Mouse (Mus musculus) adrenal gland, postnatal 10 days (tissue): ENCODE data around the gene F10. TPM values are rescaled to one million over a fixed set of nuclear protein-coding genes. Genes with fewer than 3 reads are reported as not detected.

Experiments used
- DNase-seq: peaks from one replicate; pipeline ENCODE4 v3.0.0; 2021; ENCODE audit warnings: mixed read lengths
- long read RNA-seq, 2 experiments: library from polyadenylated mRNA; stranded (forward); transcript quantifications; one replicate each; pipeline ENCODE4 v2.0.0; 2021
- total RNA-seq, 2 experiments: library from RNA; stranded (reverse); gene quantifications; 2 replicates each; pipeline ENCODE4 v1.2.3; 2021

The F10 gene
- 100 to 1,000 TPM in 1 of 2 experiments, 10 to 100 TPM in 1; 51.8 to 118 TPM for total RNA-seq
- long read RNA-seq, experiment 1, partial matches to known transcripts, result 205 of 228 reads
- long read RNA-seq, experiment 1, other reads (novel, unspliced or antisense), result 21 of 228 reads
- long read RNA-seq, experiment 2, partial matches to known transcripts, result 7 of 9 reads
- long read RNA-seq, experiment 2, other reads (novel, unspliced or antisense), result 2 of 9 reads

DNA sequence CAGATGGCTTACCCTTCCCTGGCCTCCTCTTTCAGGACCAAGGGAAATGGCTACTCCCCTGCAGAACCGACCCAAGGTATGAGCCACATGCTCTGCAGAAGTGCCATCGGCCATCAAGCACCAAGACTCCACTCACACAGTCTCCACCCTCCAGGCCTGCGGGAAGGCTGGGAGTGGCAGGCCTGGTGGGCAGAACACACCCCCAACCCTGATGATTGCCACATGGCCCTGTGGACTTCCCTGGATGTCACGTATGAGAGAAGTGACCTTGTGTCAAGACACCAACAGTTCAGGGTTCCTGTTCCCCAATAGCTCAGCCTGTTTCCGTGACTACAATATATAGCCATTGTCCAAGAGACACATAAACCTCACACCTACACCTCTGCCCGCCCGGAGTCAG, at the start of gene F10:
F10 (plus strand) TSS at position 294 of the 400 bp plus-strand sequence.
- DNase-seq, result no peak

- no peak for DNase-seq
Measured at GRCm38 (mm10) chr8:12987571-12987970, 49.5 kb upstream of the F10 start.

DNA sequence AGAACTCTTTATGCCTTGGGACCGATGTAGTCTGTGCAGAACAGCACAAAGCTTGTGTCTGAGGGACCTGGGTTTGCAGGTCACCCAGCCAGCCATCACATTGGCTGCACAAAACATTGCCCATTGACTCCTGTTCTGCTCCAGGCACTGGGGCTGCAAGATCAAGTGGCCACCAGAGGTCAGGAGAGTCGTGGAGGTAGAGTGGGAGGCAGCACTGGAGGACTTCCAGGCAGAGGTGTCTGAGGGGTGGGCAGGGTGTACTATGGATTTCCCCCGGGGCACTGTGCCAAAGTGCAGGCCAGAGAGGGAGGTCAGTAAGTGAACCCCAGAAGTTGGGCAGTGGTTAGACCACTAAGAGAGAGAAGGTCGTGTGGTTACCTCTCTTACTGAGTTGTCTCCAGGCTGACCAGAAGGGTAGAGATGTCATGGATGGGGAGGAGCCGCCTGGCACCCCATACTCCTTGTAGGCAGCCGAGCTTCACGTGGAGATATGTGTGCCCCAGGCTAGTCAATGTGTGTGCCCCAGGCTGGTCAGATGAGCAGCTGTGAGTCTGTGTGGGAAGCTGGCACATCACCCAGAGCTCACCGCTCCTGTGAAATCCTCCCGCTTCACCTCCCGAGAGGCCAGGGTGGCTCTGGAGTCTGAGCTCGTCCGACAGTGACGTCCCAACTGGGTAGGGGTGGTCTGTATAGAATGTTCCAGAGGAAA, 48.2 kb upstream of the F10 start:
- peak; percentile 28 for DNase-seq

DNA sequence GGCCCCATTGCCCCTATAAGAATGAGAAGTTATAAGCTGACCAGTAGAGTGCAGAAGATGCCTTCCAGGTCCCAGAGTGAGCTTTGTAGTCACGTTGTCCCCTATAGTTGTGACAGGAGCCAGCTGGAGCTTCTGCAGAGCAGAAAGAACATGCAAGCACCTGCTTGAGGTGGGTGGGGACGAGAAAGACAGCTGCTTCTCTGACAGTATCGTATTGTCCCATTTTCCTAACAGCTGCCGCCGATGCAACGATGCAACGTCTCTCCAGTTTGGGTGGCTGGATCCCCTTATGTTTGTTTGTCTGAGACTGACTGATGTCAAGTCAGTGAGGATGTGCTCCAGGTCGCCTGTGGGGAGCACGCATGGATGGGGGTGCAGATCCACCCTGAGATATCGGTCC, 45.7 kb upstream of the F10 start:
- DNase-seq, result no peak

DNA sequence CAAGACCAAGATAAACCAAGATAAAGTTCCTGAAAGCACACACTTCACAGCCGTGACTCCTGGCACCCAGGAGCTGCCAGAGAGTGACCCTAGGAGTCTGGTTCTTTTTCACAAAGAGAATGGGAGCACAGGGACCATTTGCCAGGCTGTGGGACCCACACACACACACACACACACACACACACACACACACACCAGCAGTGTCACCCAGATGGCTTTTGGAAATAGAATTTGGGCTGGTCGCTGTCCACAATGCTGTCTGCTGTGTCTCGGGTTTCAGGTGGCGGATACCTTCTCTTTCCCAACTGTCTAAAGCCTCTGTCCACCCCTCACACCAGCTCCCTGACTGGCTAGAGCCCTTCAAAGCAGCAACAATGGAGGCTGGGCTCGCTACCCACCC, 42.6 kb upstream of the F10 start:
- DNase-seq, result no peak

GRCm38 (mm10) chr8:12995481-12995880, 41.6 kb upstream of the F10 start:
- DNase-seq, result peak; percentile 68

- no peak for DNase-seq
Measured at GRCm38 (mm10) chr8:12996831-12997275, 40.3 kb upstream of the F10 start.

DNA sequence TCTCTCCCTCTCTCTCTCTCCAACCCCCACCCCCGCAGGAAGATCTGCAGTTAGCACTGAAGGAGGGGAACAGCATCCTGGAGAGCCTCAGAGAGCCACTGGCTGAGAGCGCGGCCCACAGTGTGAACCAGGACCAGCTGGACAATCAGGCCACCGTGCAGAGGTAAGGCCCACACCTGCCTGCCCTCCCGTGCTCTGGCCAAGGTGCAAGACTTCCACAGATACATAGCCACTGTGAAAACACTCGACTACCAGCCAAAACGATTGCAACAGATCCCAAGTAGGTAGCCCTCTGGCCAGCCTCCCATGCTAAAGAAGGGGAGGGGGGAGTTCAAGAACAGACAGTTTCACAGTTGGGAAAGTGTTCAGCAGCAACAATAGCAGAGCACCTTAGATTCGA, 38.8 kb upstream of the F10 start:
- no peak for DNase-seq

- DNase-seq, result peak; percentile 45
Measured at GRCm38 (mm10) chr8:12999793-13000192, 37.3 kb upstream of the F10 start.

- no peak for DNase-seq
Measured at GRCm38 (mm10) chr8:13007458-13007857, 29.6 kb upstream of the F10 start.

DNA sequence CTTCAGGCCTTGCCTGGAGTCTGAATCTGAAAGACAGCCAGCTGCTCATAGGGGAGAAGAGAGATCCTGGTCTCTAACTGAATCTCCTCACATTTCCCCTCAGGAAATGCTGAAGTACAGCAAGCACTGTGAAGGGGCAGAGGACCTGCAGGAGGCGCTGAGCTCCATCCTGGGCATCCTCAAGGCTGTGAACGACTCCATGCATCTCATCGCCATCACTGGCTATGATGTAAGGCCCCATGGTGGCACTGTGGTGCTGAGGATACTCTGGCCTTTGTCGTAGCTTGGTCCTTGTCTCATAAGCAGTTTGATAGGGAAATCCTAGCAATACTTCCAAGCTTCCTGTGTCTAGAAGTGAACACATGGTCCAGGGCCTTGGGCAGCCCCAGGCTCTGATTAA, 26.8 kb upstream of the F10 start:
- DNase-seq, result no peak

- DNase-seq, result no peak
Measured at GRCm38 (mm10) chr8:13019560-13019959, 17.5 kb upstream of the F10 start.

- DNase-seq, result no peak
Measured at GRCm38 (mm10) chr8:13021830-13022229, 15.3 kb upstream of the F10 start.

DNA sequence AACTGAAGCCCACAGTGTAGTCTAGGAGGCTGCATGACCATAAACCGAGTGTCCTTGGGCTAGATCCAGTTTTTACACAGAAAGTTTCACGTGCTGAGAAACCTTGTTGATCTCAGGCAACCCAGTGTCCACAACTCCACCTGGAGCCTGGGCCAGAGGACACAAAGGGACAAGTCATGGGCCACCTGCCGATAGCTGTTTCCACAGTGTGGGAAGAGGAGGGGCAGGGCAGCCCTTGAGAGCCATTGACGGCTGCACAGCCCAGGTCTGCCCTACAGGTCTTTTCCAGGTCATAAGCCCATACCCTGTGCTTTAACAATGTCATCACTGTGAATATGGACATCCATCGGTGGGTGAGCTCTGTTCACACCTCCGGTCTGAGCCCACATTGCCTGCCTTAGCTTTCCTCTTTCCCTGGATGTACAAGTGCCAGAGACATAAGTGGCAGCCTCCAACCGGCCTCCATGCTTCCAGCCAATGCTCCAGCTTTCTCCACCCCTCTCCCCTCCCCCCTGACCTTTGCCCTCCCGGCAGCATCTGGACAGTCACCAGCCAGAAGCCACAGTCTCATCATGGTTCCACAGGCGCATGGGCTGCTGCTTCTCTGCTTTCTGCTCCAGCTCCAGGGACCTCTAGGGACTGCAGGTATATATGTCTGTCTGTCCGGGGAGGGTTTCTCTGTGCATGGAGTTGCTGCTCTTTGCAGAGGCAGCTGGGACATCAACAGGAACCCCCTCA, 11.5 kb upstream of the F10 start, which contains the start of gene F7:
F7 (plus strand) TSS at position 548 of the 738 bp plus-strand sequence.
- peak; percentile 38 for DNase-seq

DNA sequence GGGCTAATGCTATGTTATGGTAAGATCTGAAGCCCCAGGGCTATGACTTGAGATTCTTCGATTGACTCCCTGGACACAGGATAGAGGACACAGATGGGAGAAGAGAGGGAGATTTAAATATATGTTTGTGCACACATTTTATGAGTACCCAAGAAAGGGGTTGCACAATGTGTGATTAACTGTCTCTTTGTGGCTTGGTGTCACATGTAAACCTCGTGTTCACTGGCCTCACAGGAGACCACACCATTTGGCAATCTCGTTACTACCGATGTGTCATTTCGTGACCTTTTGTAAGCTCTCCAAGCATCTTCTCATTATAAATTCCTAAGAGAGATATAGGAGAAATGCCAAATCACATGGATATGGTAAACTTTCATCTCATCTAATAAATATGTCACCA, 9.5 kb upstream of the F10 start:
- no peak for DNase-seq

GRCm38 (mm10) chr8:13028482-13028881, 8.6 kb upstream of the F10 start:
- no peak for DNase-seq

GRCm38 (mm10) chr8:13036346-13036812, 729 bp upstream of the F10 start:
- no peak for DNase-seq

- DNase-seq, result peak; percentile 40
Measured at GRCm38 (mm10) chr8:13037569-13037968, 461 bp downstream of the F10 start.

DNA sequence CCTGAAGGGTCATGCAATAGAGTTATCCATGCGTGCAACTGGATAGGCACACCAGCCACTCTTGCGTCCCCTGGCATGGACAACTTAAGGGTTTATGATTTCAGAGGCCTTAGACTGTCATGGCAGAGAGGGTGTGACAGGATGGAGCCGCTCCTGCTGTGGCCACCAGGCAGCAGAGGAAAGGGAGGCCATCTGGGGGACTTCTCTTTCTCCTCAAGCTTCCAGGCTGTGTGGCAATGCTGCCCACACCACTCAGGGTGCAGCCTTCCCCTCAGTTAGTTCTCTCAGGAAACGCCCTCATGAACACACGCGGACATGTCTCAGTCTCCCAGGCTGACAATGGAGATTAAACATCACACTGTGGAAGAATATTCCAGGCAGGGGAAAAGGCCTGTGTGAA, 1.9 kb downstream of the F10 start:
- no peak for DNase-seq

- DNase-seq, result no peak
Measured at GRCm38 (mm10) chr8:13041459-13041858, 4.4 kb downstream of the F10 start.

- no peak for DNase-seq
Measured at GRCm38 (mm10) chr8:13047652-13048051, 10.5 kb downstream of the F10 start.

- no peak for DNase-seq
Measured at GRCm38 (mm10) chr8:13050550-13050949, 13.4 kb downstream of the F10 start.

DNA sequence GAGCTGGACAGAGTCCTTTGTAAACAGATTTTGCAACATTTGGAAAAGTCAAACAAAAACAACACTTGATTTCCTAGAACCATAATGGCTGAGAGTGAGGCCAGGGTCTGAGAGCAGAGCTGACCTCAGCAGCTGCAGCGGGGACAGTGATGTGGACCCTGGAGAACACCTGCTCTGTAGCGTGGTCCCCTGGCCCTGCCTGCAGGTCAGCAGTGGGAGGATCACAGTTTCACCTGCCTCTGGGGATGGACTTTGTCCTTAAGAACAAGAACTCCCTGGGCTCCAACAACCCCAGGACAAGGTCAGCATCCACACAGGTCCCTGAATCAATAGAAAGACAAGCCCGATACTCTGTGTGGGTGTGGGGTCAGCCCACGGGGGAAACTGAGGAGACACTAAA, 20.2 kb downstream of the F10 start:
- no peak for DNase-seq
